Mouse (Mus musculus) adrenal gland, postnatal 25 days (tissue): Measurements from ENCODE around the gene Rapgef1. TPM values are rescaled to one million over a fixed set of nuclear protein-coding genes. Genes with fewer than 3 reads are reported as not detected.
A peak's percentile ranks its signal among the peaks of the same experiment; 100 is the strongest.
"Not testable (repeated sequence)": the region's sequence is repeated elsewhere in the genome, so short reads cannot be mapped to it uniquely, and the experiment has no call there.

Experiments
- DNase-seq: peaks from one replicate; pipeline ENCODE4 v3.0.0; 2021; ENCODE audit warnings: mixed read lengths
- total RNA-seq: library from RNA; stranded (reverse); gene quantifications from 2 replicates; pipeline ENCODE4 v1.2.3, GENCODE M21; 2021

Rapgef1 gene
- total RNA-seq, 1 experiment from 2014 or later, result 49.5 TPM

DNA sequence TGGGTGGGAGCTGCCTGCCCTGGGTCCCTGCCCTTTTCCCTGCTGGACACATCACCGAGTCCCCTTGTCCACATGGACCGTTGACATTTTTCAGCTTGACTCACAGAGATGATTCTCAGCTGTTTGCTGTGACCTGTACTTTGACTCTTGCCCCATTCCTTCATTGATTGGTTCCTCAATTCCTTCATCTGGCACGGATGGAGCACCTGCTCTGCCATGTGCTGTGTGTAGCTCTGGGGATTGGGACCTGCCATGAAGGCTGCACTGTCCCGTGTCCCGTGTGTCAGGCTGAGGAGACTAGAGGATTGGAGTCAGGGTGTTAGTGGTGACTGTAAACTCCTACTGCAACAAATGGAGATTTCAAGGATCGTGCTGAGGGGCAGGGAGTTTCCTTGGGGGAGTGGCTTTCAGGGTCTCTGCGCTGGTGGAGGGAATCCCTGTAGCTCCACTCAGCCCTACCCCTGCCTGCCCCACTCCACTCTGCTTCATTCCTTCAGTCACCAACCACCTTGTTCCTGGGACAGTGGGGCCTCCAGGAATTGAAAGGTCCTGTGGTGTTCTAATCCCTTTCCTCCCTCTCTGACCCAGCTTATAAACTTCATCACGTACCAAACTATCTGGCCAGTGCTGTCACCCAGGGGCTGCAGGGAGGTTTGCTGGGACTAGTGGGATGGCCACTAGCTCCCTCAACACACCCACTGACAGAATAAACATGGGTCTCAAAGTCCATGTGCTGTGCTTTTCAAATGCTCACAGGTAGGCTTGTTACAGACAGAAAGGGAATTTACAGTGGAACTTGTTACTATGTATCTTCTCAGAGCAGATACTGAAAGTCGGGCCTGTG lies 3.9 kb downstream of the Rapgef1 start:
- DNase-seq, result no peak

DNA sequence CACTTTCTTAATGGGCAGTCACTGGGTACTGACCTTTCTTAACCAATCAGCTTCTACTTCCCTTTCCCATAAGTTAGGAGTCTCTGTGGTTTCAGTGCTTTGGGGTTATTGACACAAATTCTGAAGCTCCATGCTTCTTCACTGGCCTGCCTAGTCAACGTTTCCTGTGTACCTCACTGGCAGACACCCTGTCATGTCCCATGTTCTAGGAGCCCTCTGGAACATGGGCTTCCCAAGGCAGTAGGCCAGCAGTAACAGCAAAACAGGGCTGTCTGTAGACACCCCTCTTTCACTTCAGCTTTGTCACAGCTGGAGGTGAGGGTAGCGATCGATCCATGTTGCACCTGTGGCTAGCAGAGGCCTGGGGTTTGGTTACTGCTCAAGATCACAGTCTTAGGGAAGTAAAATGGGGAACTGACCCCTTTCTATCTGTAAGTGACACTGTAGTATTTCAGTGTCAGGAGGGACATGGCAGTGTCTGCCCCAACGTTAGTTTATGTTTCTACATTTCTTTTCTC lies 4.6 kb downstream of the Rapgef1 start:
- no peak for DNase-seq

DNA sequence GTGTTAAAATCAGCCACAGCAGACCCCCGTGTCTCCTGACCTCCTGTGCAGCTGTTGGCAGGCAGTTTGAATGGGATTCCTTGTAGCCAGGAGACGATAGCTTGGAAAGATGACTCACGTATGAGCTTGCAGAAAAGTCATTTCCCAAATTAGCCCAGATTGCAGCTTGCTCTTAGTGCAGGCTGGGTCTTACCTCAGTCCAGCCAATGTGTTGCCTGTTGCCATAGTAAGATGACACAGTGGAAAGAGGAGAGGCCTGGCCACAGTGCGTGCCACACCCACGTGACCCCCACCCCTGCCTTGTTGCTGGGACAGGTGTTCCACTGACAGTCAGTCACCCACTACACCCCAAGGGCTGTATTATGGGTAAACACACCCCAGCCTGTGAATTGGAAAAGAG lies 5.2 kb downstream of the Rapgef1 start:
- DNase-seq, result peak; percentile 38

DNA sequence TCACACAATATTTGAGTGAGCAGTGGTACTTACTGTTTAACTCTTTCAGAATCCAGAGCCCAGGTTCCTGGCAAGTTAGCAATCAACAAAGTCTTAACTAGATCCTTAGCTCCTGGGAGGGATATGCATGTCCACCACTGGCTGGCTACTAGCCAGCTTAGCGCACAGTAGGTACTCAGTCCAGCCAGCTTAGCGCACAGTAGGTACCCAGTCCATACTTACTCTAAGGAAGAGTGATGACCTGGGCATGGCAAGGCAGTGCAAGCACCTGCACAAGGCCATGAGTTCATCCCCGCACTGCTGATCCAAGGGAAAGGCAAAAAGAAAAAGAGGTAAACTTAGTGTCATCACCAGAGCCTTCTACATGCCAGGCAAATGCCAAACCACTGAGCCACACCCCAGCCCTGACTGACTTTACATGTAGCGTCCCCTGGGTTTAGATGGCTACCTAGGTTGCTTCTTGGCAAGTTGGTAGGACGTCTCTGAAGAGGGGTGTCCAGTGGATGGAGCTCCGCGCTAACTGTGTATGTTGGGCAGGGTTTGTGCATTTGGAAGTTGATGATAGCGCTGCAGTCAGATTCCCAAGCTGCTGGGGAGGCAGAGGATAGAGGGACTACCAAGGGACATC lies 6.2 kb downstream of the Rapgef1 start:
- no peak for DNase-seq

DNA sequence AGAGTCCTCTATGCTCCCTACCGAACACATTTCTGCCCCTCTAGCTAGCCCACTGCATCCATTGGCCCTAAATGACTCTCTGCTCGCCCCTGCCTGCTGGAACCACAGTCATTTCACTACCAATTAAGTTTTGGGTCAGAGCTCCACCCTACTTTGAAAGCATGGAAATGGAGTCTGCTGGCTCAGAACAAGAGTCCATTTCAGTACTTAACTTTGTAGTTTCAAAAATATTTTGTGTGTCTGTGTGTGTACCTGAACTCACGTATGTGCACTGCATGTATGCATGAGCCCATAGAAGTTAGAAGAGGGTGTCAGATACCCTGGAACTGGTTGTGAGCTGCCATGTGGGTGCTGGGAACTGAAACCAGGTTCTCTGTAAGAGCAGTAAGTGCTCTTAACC lies 7.8 kb downstream of the Rapgef1 start:
- DNase-seq, result no peak

DNA sequence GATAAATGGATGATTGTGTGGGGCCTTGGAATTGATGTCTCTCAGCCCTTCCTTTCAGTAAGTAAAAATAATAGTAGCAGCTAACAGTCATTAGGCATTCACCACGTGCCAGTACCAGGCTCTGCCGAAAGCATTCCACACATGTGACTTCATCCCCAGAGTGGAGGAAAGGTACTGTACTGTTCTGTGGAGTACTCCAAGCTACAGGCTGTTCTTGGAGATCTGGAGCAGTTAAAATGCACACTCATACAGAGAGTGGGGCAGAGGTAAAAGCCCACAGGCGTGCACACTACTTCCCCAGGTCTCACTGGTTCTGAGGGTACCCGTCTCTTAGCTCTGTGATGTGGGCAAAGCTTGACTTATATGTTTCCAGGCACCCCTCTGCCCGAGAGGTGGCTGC lies 8.7 kb downstream of the Rapgef1 start:
- DNase-seq, result no peak

DNA sequence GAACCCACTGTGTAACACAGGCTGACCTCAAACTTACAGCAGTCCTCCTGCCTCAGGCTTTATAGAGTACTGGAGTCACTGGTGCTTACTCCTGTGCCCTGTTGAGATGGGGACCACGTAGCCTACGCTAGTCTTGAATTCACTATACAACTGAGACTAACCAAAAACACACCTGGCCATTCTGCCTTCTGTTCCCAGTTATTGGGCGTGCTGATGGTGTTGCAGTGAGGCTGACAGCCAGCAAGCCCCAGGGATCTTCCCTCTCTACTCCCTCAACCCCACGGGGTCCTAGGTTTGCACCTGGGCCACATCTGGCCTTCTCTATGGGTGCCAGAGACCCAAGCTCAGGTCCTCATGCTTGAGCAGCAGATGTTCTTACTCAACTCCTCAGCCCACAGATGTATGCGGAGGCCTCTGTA lies 9.3 kb downstream of the Rapgef1 start:
- no peak for DNase-seq

DNA sequence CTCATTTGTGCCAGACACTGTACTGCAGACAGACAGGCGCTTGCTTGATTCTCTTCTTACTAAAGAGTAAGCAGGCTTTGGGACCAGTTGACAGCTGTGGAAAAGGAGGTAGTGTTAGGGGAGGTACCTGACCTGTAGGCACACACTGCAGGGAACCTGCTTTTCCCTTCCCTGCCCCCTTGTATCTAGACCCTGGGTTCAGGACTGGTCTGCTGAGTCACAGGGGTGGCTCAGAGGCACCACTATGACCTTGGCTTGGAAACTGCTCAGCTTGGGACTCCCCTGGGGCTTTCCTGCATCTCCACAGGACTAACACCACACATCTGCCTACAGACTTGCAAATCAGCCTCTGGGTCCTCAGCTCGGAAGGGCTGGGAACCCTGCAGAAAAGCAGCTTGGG lies 9.8 kb downstream of the Rapgef1 start:
- peak; percentile 58 for DNase-seq

DNA sequence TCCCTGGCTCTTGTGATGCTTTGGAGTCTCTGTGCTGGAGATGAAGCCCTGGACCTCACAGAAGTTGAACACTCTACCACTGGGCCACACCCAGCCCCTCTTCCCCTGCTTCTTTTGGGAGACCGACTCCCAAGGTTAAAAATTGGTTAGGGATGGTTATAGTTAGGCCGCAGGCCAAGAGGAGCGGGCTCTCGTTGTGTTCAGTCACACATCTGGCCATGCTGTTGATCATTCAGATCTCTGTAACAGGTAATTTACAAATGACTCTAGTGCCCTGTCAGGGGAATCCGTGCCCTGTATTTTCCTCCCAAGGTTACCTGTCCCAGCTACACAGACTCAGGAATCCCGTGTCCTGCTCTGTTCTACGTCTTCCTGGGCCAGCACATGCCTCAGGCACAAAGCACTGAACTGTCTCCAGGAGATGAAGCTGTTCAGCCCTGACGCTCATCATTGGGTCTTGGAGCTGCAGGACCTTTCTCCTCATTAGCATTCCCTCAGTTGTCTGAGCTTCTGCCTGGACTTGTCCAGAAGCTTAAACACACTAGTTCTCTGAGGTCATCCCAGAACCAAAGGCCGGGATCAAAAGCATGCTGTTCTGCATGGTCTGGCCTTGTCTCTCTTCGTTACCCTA lies 10.7 kb downstream of the Rapgef1 start:
- no peak for DNase-seq

DNA sequence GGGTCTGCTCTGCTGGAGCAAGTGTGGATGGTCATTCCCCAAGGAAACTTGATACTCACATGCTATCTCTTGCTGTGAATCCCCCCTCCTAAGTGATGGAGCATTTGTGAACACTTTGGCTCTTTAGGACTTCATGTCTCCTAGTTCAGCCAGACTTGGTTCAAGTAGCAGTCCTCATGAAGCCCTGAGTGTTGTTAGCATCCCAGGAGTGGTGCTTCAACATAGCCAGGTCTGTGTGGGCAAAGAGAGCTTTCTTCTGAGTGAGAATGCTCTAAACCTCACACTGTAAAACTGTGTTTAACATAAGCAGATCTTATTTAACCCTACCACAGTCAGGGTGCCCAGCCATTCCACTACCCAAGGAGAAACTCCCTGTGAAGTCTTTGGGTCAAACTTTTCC lies 11.5 kb downstream of the Rapgef1 start:
- no peak for DNase-seq

DNA sequence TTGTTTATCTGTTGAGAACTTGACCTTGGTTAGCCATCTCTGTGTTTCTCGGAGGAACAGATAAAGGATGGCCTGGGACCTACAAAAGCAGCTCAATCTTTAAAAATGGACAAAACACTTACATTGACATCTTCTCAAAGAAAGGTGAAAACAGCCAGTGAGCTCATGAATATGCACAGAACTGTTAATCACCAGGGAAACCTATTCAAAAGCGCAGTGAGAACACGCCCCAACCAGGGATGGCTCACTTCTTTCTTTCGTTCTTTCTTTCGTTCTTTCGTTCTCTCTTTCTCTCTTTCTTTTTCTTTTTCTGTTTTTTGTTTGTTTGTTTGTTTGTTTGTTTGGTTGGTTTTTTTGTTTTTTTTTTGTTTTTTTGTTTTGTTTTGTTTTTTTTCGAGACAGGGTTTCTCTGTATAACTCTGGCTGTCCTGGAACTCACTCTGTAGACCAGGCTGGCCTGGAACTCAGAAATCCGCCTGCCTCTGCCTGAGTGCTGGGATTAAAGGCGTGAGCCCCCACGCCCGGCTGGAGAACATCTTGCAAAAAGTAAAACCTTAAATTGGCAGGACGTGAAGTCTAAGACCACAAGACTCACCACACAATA lies 12.1 kb downstream of the Rapgef1 start:
- DNase-seq, result not testable (repeated sequence)

DNA sequence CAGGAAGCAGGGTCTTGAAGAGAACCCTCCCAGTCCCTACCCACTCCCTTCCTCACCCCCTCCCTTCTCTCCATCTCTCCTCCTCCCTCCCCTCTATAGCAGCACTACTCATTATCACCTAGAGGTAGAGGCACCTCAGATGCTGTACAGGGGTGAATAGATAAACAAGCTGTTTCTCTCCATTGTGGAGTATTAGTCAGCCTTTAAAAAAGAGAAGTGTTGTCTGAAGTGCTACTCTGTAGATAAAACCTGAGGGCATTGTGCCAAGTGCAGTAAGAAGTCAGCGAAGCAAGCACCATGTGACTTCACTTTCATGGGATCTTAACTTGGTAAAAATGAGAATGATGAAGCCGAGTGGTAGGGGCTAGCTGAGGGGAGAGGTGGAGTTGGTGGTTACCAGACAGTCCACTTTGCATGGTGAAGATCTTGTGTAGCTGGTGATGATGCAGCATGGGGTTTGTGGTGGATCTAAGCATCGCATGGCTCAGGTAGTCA lies 12.7 kb downstream of the Rapgef1 start:
- DNase-seq, result no peak

DNA sequence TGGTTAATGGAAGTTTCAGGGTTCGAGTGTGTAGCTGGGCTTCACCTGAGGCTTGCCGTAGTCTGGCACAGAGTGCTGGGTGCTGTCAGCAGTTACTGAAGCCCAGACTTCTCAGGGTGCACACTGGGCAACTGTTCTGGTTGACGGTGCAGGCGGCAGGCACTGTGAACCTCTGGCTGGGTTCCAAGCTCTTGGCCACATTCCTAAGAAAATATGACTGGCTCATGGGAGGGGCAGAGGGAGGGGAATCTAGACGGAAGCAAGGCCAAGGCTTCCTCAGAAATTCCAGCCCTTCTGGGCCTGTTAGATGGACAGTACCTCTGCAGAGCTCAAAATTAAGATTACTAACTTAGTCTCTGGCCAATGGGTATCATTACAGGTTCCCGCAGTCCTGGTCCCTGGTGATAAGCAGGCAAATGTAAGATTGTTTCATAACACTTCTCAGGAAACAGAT lies 13.6 kb downstream of the Rapgef1 start:
- DNase-seq, result peak; percentile 86

DNA sequence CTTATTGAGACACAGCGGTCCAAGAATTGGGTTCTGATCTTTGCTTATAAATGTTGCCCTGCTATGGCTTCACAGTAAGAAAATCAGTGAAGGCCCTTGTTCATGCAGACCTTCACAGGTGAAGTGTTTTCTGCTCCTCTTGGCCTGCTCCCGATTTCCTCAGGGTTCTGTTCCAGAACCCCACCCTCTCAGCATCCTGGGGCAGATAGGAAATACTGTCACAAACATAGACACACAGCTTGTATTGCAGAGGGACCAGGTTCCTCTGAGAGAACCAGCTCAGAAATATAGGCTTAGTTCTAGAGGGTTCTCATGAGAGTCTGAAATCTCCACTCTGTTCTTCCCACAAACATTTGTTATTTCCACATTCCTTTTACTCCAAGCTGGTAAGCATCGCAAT lies 14.3 kb downstream of the Rapgef1 start:
- DNase-seq, result no peak

DNA sequence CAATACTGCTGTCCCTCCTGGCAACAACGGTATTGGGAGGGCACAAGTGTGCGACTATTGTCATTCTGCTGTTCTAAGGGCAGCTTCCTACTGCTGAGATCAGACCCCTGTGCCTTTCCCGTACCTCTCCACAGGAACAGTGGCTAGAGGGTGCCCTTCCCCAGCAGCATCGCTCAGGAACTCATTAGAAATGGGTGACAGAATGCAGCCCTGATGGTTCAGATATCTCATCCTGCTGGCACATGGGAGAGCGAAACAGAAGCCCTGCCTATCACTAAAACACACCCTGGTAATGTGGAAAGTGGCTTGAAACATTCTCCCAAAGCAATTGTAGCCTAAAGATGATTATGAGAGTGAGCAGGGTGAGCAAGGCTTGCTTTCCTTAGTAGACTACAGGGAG lies 15.0 kb downstream of the Rapgef1 start:
- DNase-seq, result no peak

DNA sequence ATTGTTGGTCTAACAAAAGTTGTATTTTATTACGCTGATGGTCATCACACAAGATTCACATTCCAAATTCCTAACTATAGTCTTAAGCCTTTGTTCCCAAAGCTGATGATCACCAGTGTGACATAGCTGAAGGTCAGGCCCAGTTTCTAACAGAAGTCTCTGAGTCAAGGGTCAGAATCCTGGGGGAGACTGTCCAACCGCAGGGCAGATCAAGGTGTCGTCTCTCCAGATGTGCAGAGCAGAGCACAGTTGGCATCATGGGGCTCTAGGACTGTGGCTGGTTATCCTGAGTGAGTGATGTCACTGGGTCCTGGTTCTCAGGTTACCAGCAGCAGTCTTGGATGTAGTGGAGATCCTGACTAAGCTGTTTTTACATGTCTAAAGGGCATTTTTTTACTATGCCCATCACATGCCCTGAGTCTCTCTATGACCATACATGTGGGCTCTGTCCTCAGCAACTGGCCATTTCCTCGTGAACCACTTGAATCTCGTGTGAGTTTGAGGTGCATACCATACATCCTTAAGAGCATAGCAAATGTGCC lies 16.5 kb downstream of the Rapgef1 start:
- no peak for DNase-seq

DNA sequence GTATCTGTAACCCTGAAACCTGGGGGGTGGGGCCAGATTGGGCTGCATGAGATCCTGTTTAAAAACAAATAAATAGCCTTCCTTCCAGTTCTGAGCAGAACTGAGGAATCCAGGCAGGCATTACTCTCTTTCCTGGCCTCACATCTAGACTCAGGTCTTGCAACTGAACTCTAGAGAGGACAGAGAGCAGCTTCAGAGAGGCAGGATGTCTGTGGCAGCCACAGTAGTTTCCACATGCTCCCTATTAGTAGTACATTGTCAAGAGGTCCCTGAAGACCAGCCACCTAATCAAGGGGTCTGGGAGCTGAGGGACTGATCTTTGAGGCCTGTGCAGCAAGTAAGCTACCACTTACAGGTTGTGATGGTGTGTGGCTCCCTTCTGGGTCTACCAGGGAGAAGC lies 18.0 kb downstream of the Rapgef1 start:
- DNase-seq, result no peak

DNA sequence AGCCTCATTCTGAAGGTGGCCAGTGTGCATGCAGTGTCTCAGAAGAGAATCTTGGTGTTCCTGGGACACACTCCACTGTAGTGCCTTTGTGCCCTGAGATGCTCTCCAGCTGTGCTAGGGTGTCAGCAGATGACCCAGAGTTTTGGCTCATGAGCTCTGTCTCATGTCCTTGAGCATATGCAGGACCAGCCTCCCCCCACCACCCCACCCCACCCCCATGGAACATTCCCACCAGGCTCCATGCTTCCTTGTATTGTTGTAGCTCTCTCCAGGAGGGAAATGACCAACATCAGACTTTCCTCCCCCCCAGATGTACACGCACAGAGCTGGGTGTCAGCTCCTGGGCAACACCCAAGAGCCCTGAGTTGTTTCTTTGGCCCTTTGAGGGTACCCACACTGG lies 19.9 kb downstream of the Rapgef1 start:
- no peak for DNase-seq

DNA sequence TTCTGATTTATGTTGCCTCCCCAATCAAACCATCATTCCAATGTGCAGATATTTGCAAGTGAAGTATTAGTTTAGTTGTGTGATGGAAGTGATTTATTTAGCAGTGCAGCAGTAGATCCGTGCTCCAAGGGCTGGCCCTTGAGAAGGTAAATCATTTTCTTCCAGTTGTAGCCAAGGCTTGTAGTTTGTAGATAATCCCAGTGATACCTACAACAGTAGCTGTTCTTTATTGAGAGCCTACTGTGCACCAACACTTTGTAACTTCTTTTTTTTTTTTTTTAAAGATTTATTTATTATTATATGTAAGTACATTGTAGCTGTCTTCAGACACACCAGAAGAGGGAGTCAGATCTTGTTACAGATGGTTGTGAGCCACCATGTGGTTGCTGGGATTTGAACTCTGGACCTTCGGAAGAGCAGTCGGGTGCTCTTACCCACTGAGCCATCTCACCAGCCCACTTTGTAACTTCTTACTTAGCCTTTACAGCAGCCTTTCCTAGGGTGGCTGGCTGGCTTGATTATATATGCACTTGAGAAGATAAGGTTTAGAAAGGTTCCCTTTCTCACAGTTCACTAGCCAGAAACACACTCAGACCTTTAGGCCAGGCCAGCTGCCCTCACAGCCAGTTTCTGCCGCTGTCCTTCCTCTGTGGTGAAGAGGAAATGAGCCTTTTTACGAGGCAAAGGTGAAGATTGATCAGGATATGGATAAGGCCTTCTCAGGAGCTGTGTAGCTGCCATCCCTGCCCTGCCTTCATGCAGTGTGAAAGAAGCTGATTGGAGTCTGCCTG lies 20.6 kb downstream of the Rapgef1 start:
- DNase-seq, result no peak

DNA sequence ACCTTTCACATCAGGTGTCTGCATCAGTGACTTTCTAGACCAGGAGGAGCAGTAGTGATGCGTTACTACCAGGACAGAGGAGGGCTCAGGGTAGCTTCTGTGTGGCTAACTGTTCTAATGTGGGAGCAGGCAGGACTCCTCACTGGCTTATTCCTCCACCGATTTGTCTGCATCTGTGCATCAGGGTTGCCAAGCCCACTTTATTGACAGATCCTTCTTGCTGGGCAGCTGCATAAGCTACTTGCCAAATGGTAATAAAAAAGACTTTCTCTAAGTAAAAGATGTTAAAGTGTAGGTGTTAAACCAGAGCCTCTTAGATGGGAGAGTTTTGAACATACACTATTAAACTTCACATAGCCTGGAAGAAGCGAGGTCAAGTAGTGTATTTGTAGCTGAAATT lies 22.2 kb downstream of the Rapgef1 start:
- no peak for DNase-seq

DNA sequence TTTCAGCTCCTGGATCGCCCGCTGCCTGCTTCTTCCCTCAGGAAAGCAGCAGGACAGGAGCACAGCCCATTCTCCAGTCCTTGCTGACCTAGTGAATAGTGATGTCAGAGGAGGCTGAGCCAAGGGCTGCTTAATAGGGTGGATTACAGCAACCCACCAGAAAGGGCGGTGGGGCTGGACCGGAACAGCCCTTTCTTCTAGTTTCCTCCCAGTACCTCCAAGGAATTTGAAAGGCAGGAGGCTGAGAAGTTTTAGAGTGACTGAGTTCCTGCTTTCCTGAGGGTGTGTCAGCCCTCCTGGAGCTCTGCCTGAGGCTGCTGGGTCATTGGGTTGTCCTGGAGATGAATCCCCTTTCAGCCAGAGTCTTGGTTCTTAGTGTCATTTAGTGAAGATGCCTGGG lies 23.9 kb downstream of the Rapgef1 start:
- no peak for DNase-seq
